Mouse (Mus musculus) limb, embryonic 15.5 days (tissue): ENCODE measurements around the gene Cdc34. TPM values are rescaled to one million over a fixed set of nuclear protein-coding genes. Genes with fewer than 3 reads are reported as not detected.

ENCODE experiments used
- ATAC-seq: fragments of 200-750 bp; cut with Nextera tagmentation; 2 replicates; pipeline ENCODE4 v1.8.0; 2017; ENCODE audit warnings: low read depth, moderate TSS enrichment; ENCODE audit not compliant: insufficient number of reproducible peaks, low FRiP score, low TSS enrichment
- H3K27ac ChIP-seq: fragments of 300-500 bp; sonication (generic); 2 replicates; pipeline ENCODE4 v1.5.1; 2015; ENCODE audit warnings: moderate library complexity, mild to moderate bottlenecking, inconsistent platforms
- H3K27me3 ChIP-seq: fragments of 300-500 bp; sonication (generic); 2 replicates; pipeline ENCODE4 v1.6.1; 2015; ENCODE audit warnings: inconsistent platforms
- H3K36me3 ChIP-seq: fragments of 300-500 bp; sonication (generic); 2 replicates; pipeline ENCODE4 v1.6.1; 2015; ENCODE audit warnings: inconsistent platforms
- H3K4me1 ChIP-seq: fragments of 300-500 bp; sonication (generic); 2 replicates; pipeline ENCODE4 v1.6.1; 2015; ENCODE audit warnings: inconsistent platforms
- H3K4me2 ChIP-seq: fragments of 300-500 bp; sonication (generic); 2 replicates; pipeline ENCODE4 v1.6.1; 2015; ENCODE audit warnings: mild to moderate bottlenecking, inconsistent platforms
- H3K4me3 ChIP-seq: fragments of 300-500 bp; sonication (generic); 2 replicates; pipeline ENCODE4 v1.5.1; 2015; ENCODE audit warnings: mild to moderate bottlenecking, inconsistent platforms
- H3K9ac ChIP-seq: fragments of 300-500 bp; sonication (generic); 2 replicates; pipeline ENCODE4 v1.6.1; 2015; ENCODE audit warnings: inconsistent platforms
- H3K9me3 ChIP-seq: fragments of 300-500 bp; sonication (generic); 2 replicates; pipeline ENCODE4 v1.6.1; 2016; ENCODE audit warnings: inconsistent platforms
- WGBS: fragments of 180-500 bp; shearing (Covaris S2); methylation state at CpG from one replicate; pipeline ENCODE4 v1.1.7; 2015; 5-methylcytosine and 5-hydroxymethylcytosine counted together
- polyA plus RNA-seq: library from polyadenylated mRNA; unstranded; fragments of >200 nt; fragmentation: Nextera tagmentation; extraction: Ambion mirVana; gene quantifications from 2 replicates; pipeline ENCODE4 v1.2.1, GENCODE M21; 2015

The Cdc34 gene
- polyA plus RNA-seq, 1 experiment from 2014 or later = 100 TPM

GRCm38 (mm10) chr10:79660298-79660697 is 21.7 kb upstream of the Cdc34 start:
- ATAC-seq = no peak
- H3K27me3 ChIP-seq = peaks cover under 1% of the 10 kb centered on the region; the same call in 1 of the 2 replicates
- H3K9me3 ChIP-seq = no peaks in the 10 kb centered on the region
- H3K4me2 ChIP-seq = no peak overlapping the region
- H3K4me1 ChIP-seq = peaks cover 3% of the 10 kb centered on the region; the same call in 1 of the 2 replicates
- 61% methylated on average over 2 of the region's 2 CpGs for WGBS
- H3K36me3 ChIP-seq = no peaks in the 10 kb centered on the region
- H3K4me3 ChIP-seq = no peak overlapping the region
- no peak overlapping the region for H3K27ac ChIP-seq
- H3K9ac ChIP-seq = no peak overlapping the region

GRCm38 (mm10) chr10:79661861-79662260 is 20.1 kb upstream of the Cdc34 start:
- Histone ChIP-seq H3K4me3 (no peak overlapping the region), H3K36me3 (no peaks in the 10 kb centered on the region), H3K9me3 (no peaks in the 10 kb centered on the region), H3K9ac (no peak overlapping the region), H3K4me1 (peaks cover 3% of the 10 kb centered on the region; the same call in 1 of the 2 replicates), H3K27me3 (no peaks in the 10 kb centered on the region), H3K4me2 (no peak overlapping the region), H3K27ac (no peak overlapping the region)
- 34% methylated on average over 3 of the region's 3 CpGs for WGBS
- no peak for ATAC-seq

- Histone ChIP-seq H3K27me3 (no peaks in the 10 kb centered on the region), H3K4me1 (peaks cover 3% of the 10 kb centered on the region; the same call in 1 of the 2 replicates), H3K36me3 (no peaks in the 10 kb centered on the region), H3K9ac (no peak within 1 kb of the TSS), H3K27ac (no peak within 1 kb of the TSS), H3K9me3 (no peaks in the 10 kb centered on the region), H3K4me3 (no peak within 1 kb of the TSS), H3K4me2 (no peak within 1 kb of the TSS)
- no peak for ATAC-seq
- 12% methylated on average over 13 of the region's 13 CpGs for WGBS
Observed at GRCm38 (mm10) chr10:79664131-79664665, 17.8 kb upstream of the Cdc34 start, which contains the start of gene Madcam1. TSS of gene Madcam1 (plus strand) at chr10:79664559.

- Histone ChIP-seq H3K9ac (no peak overlapping the region), H3K36me3 (no peaks in the 10 kb centered on the region), H3K9me3 (no peaks in the 10 kb centered on the region), H3K27me3 (no peaks in the 10 kb centered on the region), H3K27ac (no peak overlapping the region), H3K4me1 (peaks cover 4% of the 10 kb centered on the region), H3K4me3 (no peak overlapping the region), H3K4me2 (no peak overlapping the region)
- no peak; the same call in 1 of the 2 replicates for ATAC-seq
- 82% methylated on average over 8 of the region's 8 CpGs for WGBS
Observed at GRCm38 (mm10) chr10:79665051-79665450, 16.9 kb upstream of the Cdc34 start.

GRCm38 (mm10) chr10:79666493-79666892 is 15.5 kb upstream of the Cdc34 start:
- WGBS = 64% methylated on average over 9 of the region's 9 CpGs

GRCm38 (mm10) chr10:79668076-79668475 is 13.9 kb upstream of the Cdc34 start:
- Histone ChIP-seq H3K9me3 (no peaks in the 10 kb centered on the region), H3K4me1 (peaks cover 16% of the 10 kb centered on the region), H3K27me3 (no peaks in the 10 kb centered on the region), H3K36me3 (peaks cover 10% of the 10 kb centered on the region), H3K9ac (no peak overlapping the region), H3K4me3 (no peak overlapping the region), H3K4me2 (no peak overlapping the region), H3K27ac (no peak overlapping the region)
- 76% methylated on average over 5 of the region's 5 CpGs for WGBS
- no peak for ATAC-seq

More at GRCm38 (mm10) chr10:79666493-79666892, 15.5 kb upstream of the Cdc34 start:
- no peaks in the 10 kb centered on the region for H3K9me3 ChIP-seq
- no peak overlapping the region for H3K9ac ChIP-seq
- no peak overlapping the region for H3K4me3 ChIP-seq
- H3K27ac ChIP-seq = no peak overlapping the region
- no peak overlapping the region for H3K4me2 ChIP-seq
- H3K36me3 ChIP-seq = no peaks in the 10 kb centered on the region
- no peak for ATAC-seq
- peaks cover 16% of the 10 kb centered on the region for H3K4me1 ChIP-seq
- no peaks in the 10 kb centered on the region for H3K27me3 ChIP-seq

- H3K36me3 ChIP-seq = peaks cover 19% of the 10 kb centered on the region
- H3K9ac ChIP-seq = peak within 1 kb of the TSS; percentile 64
- H3K4me1 ChIP-seq = peaks cover 16% of the 10 kb centered on the region
- peak within 1 kb of the TSS; percentile 67 for H3K4me3 ChIP-seq
- H3K27ac ChIP-seq = peak within 1 kb of the TSS; percentile 91
- H3K9me3 ChIP-seq = no peaks in the 10 kb centered on the region
- no peaks in the 10 kb centered on the region for H3K27me3 ChIP-seq
- peak; percentile 70 for ATAC-seq
- H3K4me2 ChIP-seq = peak within 1 kb of the TSS; percentile 85
- WGBS = under 1% methylated on average over 45 of the region's 45 CpGs
Observed at GRCm38 (mm10) chr10:79668771-79669575, 13.0 kb upstream of the Cdc34 start, which contains the start of gene Tpgs1. TSS of gene Tpgs1 (plus strand) at chr10:79669369.

GRCm38 (mm10) chr10:79669576-79670057 is 12.4 kb upstream of the Cdc34 start:
- Histone ChIP-seq H3K4me1 (peaks cover 14% of the 10 kb centered on the region), H3K9ac (peak overlapping the region; percentile 64), H3K36me3 (peaks cover 23% of the 10 kb centered on the region), H3K4me2 (peak overlapping the region; percentile 85), H3K27ac (peak overlapping the region; percentile 91), H3K27me3 (no peaks in the 10 kb centered on the region), H3K9me3 (no peaks in the 10 kb centered on the region), H3K4me3 (peak overlapping the region; percentile 67)
- ATAC-seq = peak; percentile 42
- under 1% methylated on average over 47 of the region's 47 CpGs for WGBS

GRCm38 (mm10) chr10:79670071-79670888 is 11.7 kb upstream of the Cdc34 start:
- Histone ChIP-seq H3K36me3 (peaks cover 25% of the 10 kb centered on the region), H3K4me2 (peak overlapping the region; percentile 85), H3K4me1 (peaks cover 14% of the 10 kb centered on the region), H3K27me3 (no peaks in the 10 kb centered on the region), H3K27ac (peak overlapping the region; percentile 91), H3K9ac (peak overlapping the region; percentile 64), H3K4me3 (peak overlapping the region; percentile 67), H3K9me3 (no peaks in the 10 kb centered on the region)
- 32% methylated on average over 15 of the region's 15 CpGs for WGBS
- no peak for ATAC-seq

- Histone ChIP-seq H3K4me3 (no peak overlapping the region), H3K4me2 (no peak overlapping the region), H3K27me3 (no peaks in the 10 kb centered on the region), H3K4me1 (peaks cover 14% of the 10 kb centered on the region), H3K36me3 (peaks cover 34% of the 10 kb centered on the region), H3K27ac (no peak overlapping the region), H3K9me3 (no peaks in the 10 kb centered on the region), H3K9ac (no peak overlapping the region)
- ATAC-seq = no peak
- WGBS = 47% methylated on average over 6 of the region's 6 CpGs
Observed at GRCm38 (mm10) chr10:79671396-79672087, 10.5 kb upstream of the Cdc34 start.

GRCm38 (mm10) chr10:79672088-79672455 is 9.9 kb upstream of the Cdc34 start:
- H3K4me2 ChIP-seq = no peak overlapping the region
- 67% methylated on average over 3 of the region's 3 CpGs for WGBS
- no peak overlapping the region for H3K4me3 ChIP-seq
- H3K9me3 ChIP-seq = no peaks in the 10 kb centered on the region
- H3K27ac ChIP-seq = no peak overlapping the region
- H3K27me3 ChIP-seq = no peaks in the 10 kb centered on the region
- ATAC-seq = no peak
- peaks cover 14% of the 10 kb centered on the region for H3K4me1 ChIP-seq
- H3K9ac ChIP-seq = no peak overlapping the region
- peaks cover 34% of the 10 kb centered on the region for H3K36me3 ChIP-seq
